Mouse (Mus musculus): Measurements from ENCODE around the gene Gbp3.

- TF ChIP-seq CTCF (IDR thresholded peaks at IDR 0.05; ENCODE audit: extremely low read depth, insufficient read length, insufficient replicate concordance, low read depth, low read length): no peak
- no peak for TF ChIP-seq POLR2A (IDR thresholded peaks at IDR 0.05; ENCODE audit: low read depth, low read length)
These were observed 29.1 kb downstream of the Gbp3 start for GRCm38 (mm10) chr3:142588888-142589287.

Measured in small intestine, adult 2 months (tissue).